Mouse (Mus musculus): ENCODE measurements around the gene Habp2. TPM values are rescaled to one million over a fixed set of nuclear protein-coding genes. Genes with fewer than 3 reads are reported as not detected.

Habp2 gene
- polyA plus RNA-seq, 2 experiments: 38.0 to 42.4 TPM

- no peaks in the 10 kb centered on the region for H3K9me3 ChIP-seq (ENCODE audit: control insufficient read depth, low read length)
- 61% methylated on average over 15 of the region's 15 CpGs for WGBS (ENCODE audit: insufficient replicate concordance)
- no peaks in the 10 kb centered on the region for H3K27me3 ChIP-seq (ENCODE audit: control insufficient read depth, insufficient read depth, low read length)
- H3K4me2 ChIP-seq (ENCODE audit: low read depth): no peak overlapping the region
- TF ChIP-seq CTCF (IDR thresholded peaks at IDR 0.05; ENCODE audit: low read depth) (no peak), EP300 (IDR thresholded peaks at IDR 0.05; ENCODE audit: low read depth) (no peak)
- no peak overlapping the region for H3K27ac ChIP-seq
- H3K4me3 ChIP-seq (ENCODE audit: insufficient read depth in 1 of 2, low read depth in 2 of 2, low read length in 2 of 2): no peak overlapping the region
- ATAC-seq (ENCODE audit: insufficient read depth) (no peak), DNase-seq (ENCODE audit: low read depth in 3 of 3, low spot score in 3 of 3) (no peak)
- H3K9ac ChIP-seq (replicated peaks): no peak overlapping the region
- H3K36me3 ChIP-seq (replicated peaks; ENCODE audit: control insufficient read depth, insufficient read depth, low read depth): no peaks in the 10 kb centered on the region
- H3K4me1 ChIP-seq (replicated peaks; ENCODE audit: control insufficient read depth in 2 of 2, insufficient read depth in 2 of 2, low read length in 1 of 2): no peaks in the 10 kb centered on the region
Observed at GRCm38 (mm10) chr19:56363721-56364460, 77.0 kb downstream of the Habp2 start.

- H3K4me3 ChIP-seq (ENCODE audit: insufficient read depth in 1 of 2, low read depth in 2 of 2, low read length in 2 of 2): no peak overlapping the region
- no peak overlapping the region for H3K27ac ChIP-seq
- no peaks in the 10 kb centered on the region for H3K36me3 ChIP-seq (replicated peaks; ENCODE audit: control insufficient read depth, insufficient read depth, low read depth)
- no peaks in the 10 kb centered on the region for H3K9me3 ChIP-seq (ENCODE audit: control insufficient read depth, low read length)
- no peaks in the 10 kb centered on the region for H3K4me1 ChIP-seq (replicated peaks; ENCODE audit: control insufficient read depth in 2 of 2, insufficient read depth in 2 of 2, low read length in 1 of 2)
- ATAC-seq (ENCODE audit: insufficient read depth) (no peak), DNase-seq (ENCODE audit: low read depth in 3 of 3, low spot score in 3 of 3) (no peak)
- TF ChIP-seq EP300 (IDR thresholded peaks at IDR 0.05; ENCODE audit: low read depth) (no peak), CTCF (IDR thresholded peaks at IDR 0.05; ENCODE audit: low read depth) (no peak)
- no peak overlapping the region for H3K4me2 ChIP-seq (ENCODE audit: low read depth)
- no peaks in the 10 kb centered on the region for H3K27me3 ChIP-seq (ENCODE audit: control insufficient read depth, insufficient read depth, low read length)
- WGBS (ENCODE audit: insufficient replicate concordance): 74% methylated on average over 8 of the region's 8 CpGs
- H3K9ac ChIP-seq (replicated peaks): no peak overlapping the region
Observed at GRCm38 (mm10) chr19:56364563-56364962, 77.6 kb downstream of the Habp2 start.

DNA sequence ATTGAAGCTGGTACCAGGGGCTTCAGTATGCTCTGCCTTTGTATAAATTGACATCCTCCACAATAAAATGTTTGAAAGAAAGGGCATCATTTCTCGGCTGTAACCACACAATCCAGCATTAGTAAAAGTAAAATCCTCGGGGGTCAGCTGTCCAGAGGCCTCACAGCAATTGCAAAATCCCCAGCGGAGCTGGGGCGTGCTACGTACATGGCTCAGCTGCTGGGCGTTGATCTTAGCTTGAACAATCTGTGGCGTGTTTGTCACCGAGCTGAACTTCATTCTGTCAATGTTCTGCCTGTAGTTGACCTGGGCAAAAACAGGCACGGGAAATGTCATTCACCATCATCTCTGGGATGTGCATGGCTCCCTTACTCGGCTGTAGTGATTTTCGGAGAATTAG, 79.2 kb downstream of the Habp2 start:
- 67% methylated on average over 11 of the region's 11 CpGs for WGBS (ENCODE audit: insufficient replicate concordance)
- DNase-seq (ENCODE audit: low read depth in 3 of 3, low spot score in 3 of 3): no peak

GRCm38 (mm10) chr19:56366625-56367024, 79.7 kb downstream of the Habp2 start:
- no peak overlapping the region for H3K9ac ChIP-seq (replicated peaks)
- no peaks in the 10 kb centered on the region for H3K4me1 ChIP-seq (replicated peaks; ENCODE audit: control insufficient read depth in 2 of 2, insufficient read depth in 2 of 2, low read length in 1 of 2)
- no peaks in the 10 kb centered on the region for H3K36me3 ChIP-seq (replicated peaks; ENCODE audit: control insufficient read depth, insufficient read depth, low read depth)
- no peak overlapping the region for H3K4me2 ChIP-seq (ENCODE audit: low read depth)
- WGBS (ENCODE audit: insufficient replicate concordance): 71% methylated on average over 9 of the region's 9 CpGs
- TF ChIP-seq EP300 (IDR thresholded peaks at IDR 0.05; ENCODE audit: low read depth) (no peak), CTCF (IDR thresholded peaks at IDR 0.05; ENCODE audit: low read depth) (no peak)
- H3K27me3 ChIP-seq (ENCODE audit: control insufficient read depth, insufficient read depth, low read length): no peaks in the 10 kb centered on the region
- no peaks in the 10 kb centered on the region for H3K9me3 ChIP-seq (ENCODE audit: control insufficient read depth, low read length)
- H3K27ac ChIP-seq: no peak overlapping the region
- no peak overlapping the region for H3K4me3 ChIP-seq (ENCODE audit: insufficient read depth in 1 of 2, low read depth in 2 of 2, low read length in 2 of 2)
- no peak for DNase-seq (ENCODE audit: low read depth in 3 of 3, low spot score in 3 of 3)
- no peak for ATAC-seq (ENCODE audit: insufficient read depth)

More for the DNA sequence above, 79.2 kb downstream of the Habp2 start:
- H3K27me3 ChIP-seq (ENCODE audit: control insufficient read depth, insufficient read depth, low read length): no peaks in the 10 kb centered on the region
- no peak overlapping the region for H3K27ac ChIP-seq
- H3K9ac ChIP-seq (replicated peaks): no peak overlapping the region
- TF ChIP-seq EP300 (IDR thresholded peaks at IDR 0.05; ENCODE audit: low read depth): no peak
- TF ChIP-seq CTCF (IDR thresholded peaks at IDR 0.05; ENCODE audit: low read depth): no peak
- H3K9me3 ChIP-seq (ENCODE audit: control insufficient read depth, low read length): no peaks in the 10 kb centered on the region
- no peaks in the 10 kb centered on the region for H3K36me3 ChIP-seq (replicated peaks; ENCODE audit: control insufficient read depth, insufficient read depth, low read depth)
- no peak for ATAC-seq (ENCODE audit: insufficient read depth)
- H3K4me1 ChIP-seq (replicated peaks; ENCODE audit: control insufficient read depth in 2 of 2, insufficient read depth in 2 of 2, low read length in 1 of 2): no peaks in the 10 kb centered on the region
- no peak overlapping the region for H3K4me2 ChIP-seq (ENCODE audit: low read depth)
- no peak overlapping the region for H3K4me3 ChIP-seq (ENCODE audit: insufficient read depth in 1 of 2, low read depth in 2 of 2, low read length in 2 of 2)

GRCm38 (mm10) chr19:56367778-56368177, 80.8 kb downstream of the Habp2 start:
- H3K36me3 ChIP-seq (replicated peaks; ENCODE audit: control insufficient read depth, insufficient read depth, low read depth): no peaks in the 10 kb centered on the region
- TF ChIP-seq CTCF (IDR thresholded peaks at IDR 0.05; ENCODE audit: low read depth) (no peak), EP300 (IDR thresholded peaks at IDR 0.05; ENCODE audit: low read depth) (no peak)
- H3K27me3 ChIP-seq (ENCODE audit: control insufficient read depth, insufficient read depth, low read length): no peaks in the 10 kb centered on the region
- no peak overlapping the region for H3K9ac ChIP-seq (replicated peaks)
- H3K27ac ChIP-seq: no peak overlapping the region
- ATAC-seq (ENCODE audit: insufficient read depth) (no peak), DNase-seq (ENCODE audit: low read depth in 3 of 3, low spot score in 3 of 3) (no peak)
- H3K4me1 ChIP-seq (replicated peaks; ENCODE audit: control insufficient read depth in 2 of 2, insufficient read depth in 2 of 2, low read length in 1 of 2): no peaks in the 10 kb centered on the region
- no peaks in the 10 kb centered on the region for H3K9me3 ChIP-seq (ENCODE audit: control insufficient read depth, low read length)
- H3K4me2 ChIP-seq (ENCODE audit: low read depth): no peak overlapping the region
- H3K4me3 ChIP-seq (ENCODE audit: insufficient read depth in 1 of 2, low read depth in 2 of 2, low read length in 2 of 2): no peak overlapping the region
- 65% methylated on average over 7 of the region's 7 CpGs for WGBS (ENCODE audit: insufficient replicate concordance)
